17 mouse cellular contexts compared by ENCODE assay signal in genomic region chr16:90695121-90695520, GRCm38 (mm10). TPM values are rescaled to one million over a fixed set of nuclear protein-coding genes. Genes with fewer than 3 reads are reported as not detected.
DNase-seq lines count a peak whose midpoint lies in the region; ATAC-seq and TF ChIP-seq lines count a peak whose summit lies in the region.
"Had no signal": no experiment of that assay in that cellular context is flagged by ENCODE, and none has a peak within 500 bp of the region (broad histone marks: within the 10 kb centered on the region; RNA-seq: fewer than 3 reads in every experiment).

No protein-coding gene starts in this region.

- peak; percentile 60; the same call in 1 of the 2 replicates for ATAC-seq in heart, embryonic 16.5 days (replicated peaks; ENCODE audit: extremely low read depth, insufficient read depth, low FRiP score)
- ATAC-seq in lung, embryonic 14.5 days (ENCODE audit: insufficient read depth) = peak; percentile 28; the same call in 1 of the 2 replicates
- peak; percentile 89 for ATAC-seq in lung, embryonic 16.5 days (ENCODE audit: low read depth)

- no peak overlapping the region for H3K9ac ChIP-seq in heart, embryonic 16.5 days (ENCODE audit: low read length)
- H3K9ac ChIP-seq in lung, embryonic 14.5 days = no peak overlapping the region
- H3K9ac ChIP-seq in lung, embryonic 16.5 days (ENCODE audit: low read length) = no peak overlapping the region
- H3K9ac ChIP-seq: embryonic facial prominence, embryonic 13.5 days; limb, embryonic 12.5 days; liver, embryonic 14.5 days; neural tube, embryonic 13.5 days had no signal

- no peak for TF ChIP-seq POLR2A in lung, adult 2 months (IDR thresholded peaks at IDR 0.05; ENCODE audit: borderline replicate concordance, extremely low read depth, low read depth, low read length)

- 49% methylated on average over 10 of the region's 10 CpGs for WGBS in heart, embryonic 16.5 days
- 49% methylated on average over 10 of the region's 10 CpGs for WGBS in lung, embryonic 14.5 days
- 51% methylated on average over 10 of the region's 10 CpGs for WGBS in lung, adult 2 months
- 39% methylated on average over 10 of the region's 10 CpGs for WGBS in lung, embryonic 16.5 days

- DNase-seq in heart, postnatal 10 days = no peak
- peak; percentile 65 for DNase-seq in lung, embryonic 14.5 days
- DNase-seq in lung, adult 2 months = no peak
- peak; percentile 50 for DNase-seq in lung, postnatal 25 days (ENCODE audit: low spot score)
- DNase-seq in natural killer cell, adult 2 months (ENCODE audit: low spot score in 2 of 2) = no peak
- DNase-seq: gastrocnemius, adult 2 months; right cerebral cortex, postnatal 25 days had no signal

- no peak overlapping the region for H3K4me2 ChIP-seq in heart, embryonic 16.5 days (ENCODE audit: low read depth, low read length)
- H3K4me2 ChIP-seq in lung, embryonic 14.5 days = no peak overlapping the region
- no peak overlapping the region for H3K4me2 ChIP-seq in lung, embryonic 16.5 days (ENCODE audit: low read depth, low read length)
- H3K4me2 ChIP-seq: embryonic facial prominence, embryonic 13.5 days; limb, embryonic 12.5 days; neural tube, embryonic 13.5 days had no signal

- H3K9me3 ChIP-seq in heart, embryonic 16.5 days (replicated peaks; ENCODE audit: control insufficient read depth, low read length) = no peaks in the 10 kb centered on the region
- no peaks in the 10 kb centered on the region for H3K9me3 ChIP-seq in lung, embryonic 14.5 days (ENCODE audit: low read depth, low read length)
- H3K9me3 ChIP-seq in lung, embryonic 16.5 days (ENCODE audit: control insufficient read depth, low read length) = no peaks in the 10 kb centered on the region
- H3K9me3 ChIP-seq: embryonic facial prominence, embryonic 13.5 days; forebrain, embryonic 10.5 days; G1E; limb, embryonic 12.5 days; neural tube, embryonic 13.5 days had no signal

- intact Hi-C loops in heart, postnatal 10 days (cut with DNase I) = no loop called here

- H3K27me3 ChIP-seq in heart, embryonic 16.5 days (ENCODE audit: control insufficient read depth, insufficient read depth, low read length) = no peaks in the 10 kb centered on the region
- H3K27me3 ChIP-seq in lung, embryonic 14.5 days (ENCODE audit: insufficient read depth, low read length) = no peaks in the 10 kb centered on the region
- no peaks in the 10 kb centered on the region for H3K27me3 ChIP-seq in lung, embryonic 16.5 days (ENCODE audit: control insufficient read depth, insufficient read depth, low read depth, low read length)
- H3K27me3 ChIP-seq: embryonic facial prominence, embryonic 13.5 days; limb, embryonic 12.5 days; neural tube, embryonic 13.5 days had no signal

- H3K36me3 ChIP-seq in heart, embryonic 16.5 days (ENCODE audit: control insufficient read depth, insufficient read depth) = no peaks in the 10 kb centered on the region
- no peaks in the 10 kb centered on the region for H3K36me3 ChIP-seq in lung, embryonic 14.5 days (ENCODE audit: insufficient read depth)
- H3K36me3 ChIP-seq in lung, embryonic 16.5 days (ENCODE audit: control insufficient read depth, insufficient read depth, low read length) = no peaks in the 10 kb centered on the region
- H3K36me3 ChIP-seq: embryonic facial prominence, embryonic 13.5 days; forebrain, embryonic 10.5 days; G1E; limb, embryonic 12.5 days; neural tube, embryonic 13.5 days had no signal

- H3K4me1 ChIP-seq in heart, embryonic 16.5 days (ENCODE audit: control insufficient read depth, insufficient read depth, low read length) = 0 out of 2 replicates have a peak, but pooled peaks cover 2% of the 10 kb centered on the region
- H3K4me1 ChIP-seq in lung, embryonic 14.5 days (ENCODE audit: insufficient read depth) = peaks cover 4% of the 10 kb centered on the region
- peaks cover 2% of the 10 kb centered on the region; the same call in 1 of the 2 replicates for H3K4me1 ChIP-seq in lung, adult 2 months (ENCODE audit: control insufficient read depth, insufficient read depth, low read length)
- peaks cover 24% of the 10 kb centered on the region for H3K4me1 ChIP-seq in lung, embryonic 16.5 days (replicated peaks; ENCODE audit: control insufficient read depth, insufficient read depth, low read length)
- H3K4me1 ChIP-seq: limb, embryonic 12.5 days had no signal

- no peak for TF ChIP-seq CTCF in lung, embryonic 14.5 days (IDR thresholded peaks at IDR 0.05; ENCODE audit: low read depth)
- TF ChIP-seq CTCF in lung, adult 2 months (IDR thresholded peaks at IDR 0.05; ENCODE audit: insufficient read depth, low read length) = no peak

- H3K27ac ChIP-seq in heart, embryonic 16.5 days (ENCODE audit: low read length) = no peak overlapping the region
- H3K27ac ChIP-seq in lung, embryonic 14.5 days (ENCODE audit: low read depth) = no peak overlapping the region
- H3K27ac ChIP-seq in lung, embryonic 16.5 days (ENCODE audit: low read length) = peak overlapping the region; percentile 87
- H3K27ac ChIP-seq: embryonic facial prominence, embryonic 13.5 days; forebrain, embryonic 10.5 days; gastrocnemius, adult 2 months; limb, embryonic 12.5 days; liver, embryonic 14.5 days; neural tube, embryonic 13.5 days had no signal

- H3K4me3 ChIP-seq in heart, embryonic 16.5 days (ENCODE audit: low read length) = no peak overlapping the region
- no peak overlapping the region for H3K4me3 ChIP-seq in lung, embryonic 14.5 days (ENCODE audit: low read depth, low read length)
- H3K4me3 ChIP-seq in lung, adult 2 months (replicated peaks; ENCODE audit: extremely low read depth, low read depth, low read length) = no peak overlapping the region
- no peak overlapping the region for H3K4me3 ChIP-seq in lung, embryonic 16.5 days (ENCODE audit: low read length)
- H3K4me3 ChIP-seq: embryonic facial prominence, embryonic 13.5 days; forebrain, embryonic 10.5 days; gastrocnemius, adult 2 months; limb, embryonic 12.5 days; neural tube, embryonic 13.5 days had no signal

RNA-seq across cellular contexts. Expression of gene Mis18a, which starts 32.1 kb away (rescaled TPM):
- polyA plus RNA-seq in heart, embryonic 16.5 days (2015; fragmentation: Nextera tagmentation; extraction: Ambion mirVana) = 29.7 and 35.0 TPM in 2 replicates
- 1 to 10 TPM; 5.3 to 5.9 TPM for total RNA-seq in heart, postnatal 10 days (2021)
- polyA plus RNA-seq in lung, embryonic 14.5 days (2014; fragmentation: Nextera tagmentation; extraction: Ambion mirVana) = 84.8 and 86.2 TPM in 2 replicates
- polyA plus RNA-seq in lung, adult 2 months (2012; rRNA removed) = 9.8 and 10.3 TPM in 2 replicates
- 72.2 and 82.1 TPM in 2 replicates for polyA plus RNA-seq in lung, embryonic 16.5 days (2015; fragmentation: Nextera tagmentation; extraction: Ambion mirVana)

RNA-seq across cellular contexts. Expression of gene Mrap, which starts 42.9 kb away (rescaled TPM):
- 36.1 and 41.4 TPM in 2 replicates for polyA plus RNA-seq in heart, embryonic 16.5 days (2015; fragmentation: Nextera tagmentation; extraction: Ambion mirVana)
- total RNA-seq in heart, postnatal 10 days (2021) = 10 to 100 TPM; 21.5 to 27.5 TPM
- 0.43 and 0.91 TPM in 2 replicates for polyA plus RNA-seq in lung, embryonic 14.5 days (2014; fragmentation: Nextera tagmentation; extraction: Ambion mirVana)
- 21.4 and 26.7 TPM in 2 replicates for polyA plus RNA-seq in lung, adult 2 months (2012; rRNA removed)
- polyA plus RNA-seq in lung, embryonic 16.5 days (2015; fragmentation: Nextera tagmentation; extraction: Ambion mirVana) = 4.6 and 5.1 TPM in 2 replicates
- total RNA-seq: hematopoietic stem cell, adult 5-6 weeks; monocyte, adult 5-6 weeks had no signal
- polyA plus RNA-seq: embryonic facial prominence, embryonic 13.5 days; G1E; limb, embryonic 12.5 days; neural tube, embryonic 13.5 days had no signal

Comparison
In these comparisons a context has a peak if more than half of its experiments do, and no peak if none do; other contexts are left out.
1. DNase-seq: peak in lung, embryonic 14.5 days (single experiment) and lung, postnatal 25 days (single experiment); none in heart, postnatal 10 days (0 of 2), lung, adult 2 months (single experiment) and natural killer cell, adult 2 months (0 of 2).
2. ATAC-seq: peak in every context shown above with its lines; median percentile 89 in lung, embryonic 16.5 days; 60 in heart, embryonic 16.5 days; 28 in lung, embryonic 14.5 days.